Mouse (Mus musculus): Measurements from ENCODE around the gene Fastkd1. TPM values are rescaled to one million over a fixed set of nuclear protein-coding genes. Genes with fewer than 3 reads are reported as not detected.
A peak's percentile ranks its signal among the peaks of the same experiment; 100 is the strongest.

The Fastkd1 gene
- polyA plus RNA-seq, 1 experiment from 2014 or later: 10.3 TPM

GRCm38 (mm10) chr2:69676713-69677112 is 36.6 kb downstream of the Fastkd1 start:
- peak; percentile 66 for TF ChIP-seq CTCF (IDR thresholded peaks at IDR 0.05; ENCODE audit: low read depth)
- H3K36me3 ChIP-seq (ENCODE audit: insufficient read depth, low read length): no peaks in the 10 kb centered on the region
- 58% methylated on average over 2 of the region's 2 CpGs for WGBS
- H3K4me3 ChIP-seq (replicated peaks; ENCODE audit: low read depth, low read length): no peak overlapping the region
- no peaks in the 10 kb centered on the region for H3K9me3 ChIP-seq (replicated peaks; ENCODE audit: low read length)
- no peak overlapping the region for H3K9ac ChIP-seq (ENCODE audit: low read depth, low read length)
- no peaks in the 10 kb centered on the region for H3K4me1 ChIP-seq (replicated peaks; ENCODE audit: insufficient read depth, low read length)
- peak; percentile 18 for DNase-seq (ENCODE audit: low spot score)
- no peak for ATAC-seq (replicated peaks; ENCODE audit: low FRiP score, low read depth)
- no peak overlapping the region for H3K4me2 ChIP-seq (ENCODE audit: low read length)
- no peaks in the 10 kb centered on the region for H3K27me3 ChIP-seq (ENCODE audit: insufficient read depth, low read length)
- no peak overlapping the region for H3K27ac ChIP-seq

GRCm38 (mm10) chr2:69675266-69675665 is 38.0 kb downstream of the Fastkd1 start:
- 87% methylated on average over 9 of the region's 9 CpGs for WGBS
- no peaks in the 10 kb centered on the region for H3K27me3 ChIP-seq (ENCODE audit: insufficient read depth, low read length)
- no peak overlapping the region for H3K27ac ChIP-seq
- H3K4me2 ChIP-seq (ENCODE audit: low read length): no peak overlapping the region
- no peak overlapping the region for H3K4me3 ChIP-seq (replicated peaks; ENCODE audit: low read depth, low read length)
- 0 out of 2 replicates have a peak, but pooled peaks cover 3% of the 10 kb centered on the region for H3K36me3 ChIP-seq (ENCODE audit: insufficient read depth, low read length)
- TF ChIP-seq CTCF (IDR thresholded peaks at IDR 0.05; ENCODE audit: low read depth): no peak
- H3K4me1 ChIP-seq (replicated peaks; ENCODE audit: insufficient read depth, low read length): no peaks in the 10 kb centered on the region
- ATAC-seq (replicated peaks; ENCODE audit: low FRiP score, low read depth) (no peak), DNase-seq (ENCODE audit: low spot score) (no peak)
- no peaks in the 10 kb centered on the region for H3K9me3 ChIP-seq (replicated peaks; ENCODE audit: low read length)
- no peak overlapping the region for H3K9ac ChIP-seq (ENCODE audit: low read depth, low read length)

- DNase-seq (ENCODE audit: low spot score) (no peak), ATAC-seq (replicated peaks; ENCODE audit: low FRiP score, low read depth) (no peak)
- H3K9me3 ChIP-seq (replicated peaks; ENCODE audit: low read length): no peaks in the 10 kb centered on the region
- H3K4me3 ChIP-seq (replicated peaks; ENCODE audit: low read depth, low read length): no peak overlapping the region
- no peak for TF ChIP-seq CTCF (IDR thresholded peaks at IDR 0.05; ENCODE audit: low read depth)
- H3K27me3 ChIP-seq (ENCODE audit: insufficient read depth, low read length): no peaks in the 10 kb centered on the region
- 69% methylated on average over 5 of the region's 5 CpGs for WGBS
- no peaks in the 10 kb centered on the region for H3K4me1 ChIP-seq (replicated peaks; ENCODE audit: insufficient read depth, low read length)
- H3K4me2 ChIP-seq (ENCODE audit: low read length): no peak overlapping the region
- H3K9ac ChIP-seq (ENCODE audit: low read depth, low read length): no peak overlapping the region
- H3K27ac ChIP-seq: no peak overlapping the region
- H3K36me3 ChIP-seq (ENCODE audit: insufficient read depth, low read length): 0 out of 2 replicates have a peak, but pooled peaks cover 3% of the 10 kb centered on the region
These were observed 39.6 kb downstream of the Fastkd1 start for GRCm38 (mm10) chr2:69673723-69674122.

GRCm38 (mm10) chr2:69669853-69670252 is 43.5 kb downstream of the Fastkd1 start, which contains the start of gene Klhl41:
Gene Klhl41, plus strand, starts transcription at chr2:69670120.
- 73% methylated on average over 9 of the region's 9 CpGs for WGBS

GRCm38 (mm10) chr2:69668414-69668813 is 44.9 kb downstream of the Fastkd1 start:
- H3K36me3 ChIP-seq (ENCODE audit: insufficient read depth, low read length): 0 out of 2 replicates have a peak, but pooled peaks cover 3% of the 10 kb centered on the region
- no peaks in the 10 kb centered on the region for H3K9me3 ChIP-seq (replicated peaks; ENCODE audit: low read length)
- H3K9ac ChIP-seq (ENCODE audit: low read depth, low read length): no peak overlapping the region
- H3K27me3 ChIP-seq (ENCODE audit: insufficient read depth, low read length): no peaks in the 10 kb centered on the region
- WGBS: 92% methylated on average over 6 of the region's 6 CpGs
- ATAC-seq (replicated peaks; ENCODE audit: low FRiP score, low read depth): no peak
- TF ChIP-seq CTCF (IDR thresholded peaks at IDR 0.05; ENCODE audit: low read depth): no peak
- H3K4me3 ChIP-seq (replicated peaks; ENCODE audit: low read depth, low read length): no peak overlapping the region
- no peak for DNase-seq (ENCODE audit: low spot score)
- H3K4me2 ChIP-seq (ENCODE audit: low read length): no peak overlapping the region
- no peak overlapping the region for H3K27ac ChIP-seq
- H3K4me1 ChIP-seq (replicated peaks; ENCODE audit: insufficient read depth, low read length): no peaks in the 10 kb centered on the region

More at GRCm38 (mm10) chr2:69669853-69670252, 43.5 kb downstream of the Fastkd1 start, which contains the start of gene Klhl41:
- TF ChIP-seq CTCF (IDR thresholded peaks at IDR 0.05; ENCODE audit: low read depth): no peak
- Histone ChIP-seq H3K27ac (no peak within 1 kb of the TSS), H3K36me3 (ENCODE audit: insufficient read depth, low read length) (0 out of 2 replicates have a peak, but pooled peaks cover 3% of the 10 kb centered on the region), H3K27me3 (ENCODE audit: insufficient read depth, low read length) (no peaks in the 10 kb centered on the region), H3K4me1 (replicated peaks; ENCODE audit: insufficient read depth, low read length) (no peaks in the 10 kb centered on the region), H3K4me3 (replicated peaks; ENCODE audit: low read depth, low read length) (no peak within 1 kb of the TSS), H3K9me3 (replicated peaks; ENCODE audit: low read length) (no peaks in the 10 kb centered on the region), H3K4me2 (ENCODE audit: low read length) (no peak within 1 kb of the TSS), H3K9ac (ENCODE audit: low read depth, low read length) (no peak within 1 kb of the TSS)
- DNase-seq (ENCODE audit: low spot score) (no peak), ATAC-seq (replicated peaks; ENCODE audit: low FRiP score, low read depth) (no peak)

- DNase-seq (ENCODE audit: low spot score) (no peak), ATAC-seq (replicated peaks; ENCODE audit: low FRiP score, low read depth) (no peak)
- Histone ChIP-seq H3K9ac (ENCODE audit: low read depth, low read length) (no peak overlapping the region), H3K27me3 (ENCODE audit: insufficient read depth, low read length) (no peaks in the 10 kb centered on the region), H3K4me2 (ENCODE audit: low read length) (no peak overlapping the region), H3K9me3 (replicated peaks; ENCODE audit: low read length) (no peaks in the 10 kb centered on the region), H3K36me3 (ENCODE audit: insufficient read depth, low read length) (0 out of 2 replicates have a peak, but pooled peaks cover 3% of the 10 kb centered on the region), H3K4me3 (replicated peaks; ENCODE audit: low read depth, low read length) (no peak overlapping the region), H3K4me1 (replicated peaks; ENCODE audit: insufficient read depth, low read length) (no peaks in the 10 kb centered on the region), H3K27ac (no peak overlapping the region)
- no peak for TF ChIP-seq CTCF (IDR thresholded peaks at IDR 0.05; ENCODE audit: low read depth)
- WGBS: 95% methylated on average over 4 of the region's 4 CpGs
These were observed 45.7 kb downstream of the Fastkd1 start for GRCm38 (mm10) chr2:69667656-69668055.
